Mouse (Mus musculus) CD8-positive naive resting alpha-beta T cell, adult 2 months (primary cell): ENCODE results near the gene Mpi.

Experiments used
- DNase-seq, 2 experiments: peaks; one replicate each; pipeline ENCODE4 v3.0.0; 2022; ENCODE audit warnings: low read depth in 2 of 2, low spot score in 2 of 2

Mpi gene

DNA sequence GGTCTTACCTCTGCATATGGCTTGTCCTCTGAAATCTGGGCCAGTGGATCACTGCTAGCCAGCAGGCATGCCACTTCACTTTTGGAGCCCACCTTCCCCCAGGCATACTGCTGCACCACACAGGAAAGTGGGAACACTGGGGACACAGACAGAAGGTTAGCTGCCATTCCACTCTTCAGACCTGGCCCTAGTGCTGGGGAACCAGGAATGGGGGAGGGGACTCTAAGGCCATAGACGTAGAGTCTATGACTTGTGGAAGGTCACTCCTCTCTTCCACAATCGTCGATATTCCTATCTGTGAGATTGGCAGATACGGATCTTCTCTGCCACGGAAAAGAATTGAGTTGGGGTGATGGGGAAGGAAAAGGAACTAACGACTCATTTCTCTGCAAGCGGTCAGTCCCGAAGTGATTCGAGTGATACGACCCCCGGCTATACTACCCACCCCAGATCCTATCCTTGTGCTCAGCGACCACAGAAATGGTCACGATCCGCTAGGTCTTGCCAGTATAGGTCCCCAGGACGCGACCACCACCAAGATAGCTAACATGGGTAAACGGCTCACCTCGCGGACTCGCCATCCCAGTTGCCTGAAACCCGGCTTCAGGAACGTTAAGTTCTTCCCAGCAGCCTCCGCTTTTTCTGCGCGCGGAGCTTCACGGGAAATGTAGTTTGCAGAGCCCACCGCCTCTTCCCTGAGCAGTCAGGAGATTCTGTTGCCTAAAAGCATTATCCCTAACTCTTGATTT is at the start of gene Mpi:
Gene Mpi, minus strand, starts transcription at position 625 of the 749 bp plus-strand sequence.
- DNase-seq, result no peak

DNA sequence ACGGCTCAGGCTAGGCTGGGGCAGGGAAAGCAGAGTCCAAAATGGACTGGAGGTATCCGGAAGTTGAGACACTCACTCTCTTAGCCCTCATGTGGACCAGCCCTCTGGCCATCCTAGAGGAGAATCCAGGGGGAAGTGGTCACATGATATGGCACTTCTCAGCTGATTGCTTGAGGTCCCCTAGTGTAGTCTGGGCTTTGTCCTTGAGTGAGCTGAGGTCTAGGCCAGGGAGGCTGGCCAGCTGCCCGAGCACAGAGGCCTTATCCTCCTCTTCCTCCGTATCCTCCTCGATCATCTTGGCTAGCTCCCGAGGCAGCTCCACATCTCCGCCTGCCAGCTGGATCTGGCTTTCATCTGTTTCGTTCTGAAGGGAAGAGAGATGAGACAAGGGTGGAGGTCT is 49.5 kb upstream of the Mpi start:
- no peak for DNase-seq

DNA sequence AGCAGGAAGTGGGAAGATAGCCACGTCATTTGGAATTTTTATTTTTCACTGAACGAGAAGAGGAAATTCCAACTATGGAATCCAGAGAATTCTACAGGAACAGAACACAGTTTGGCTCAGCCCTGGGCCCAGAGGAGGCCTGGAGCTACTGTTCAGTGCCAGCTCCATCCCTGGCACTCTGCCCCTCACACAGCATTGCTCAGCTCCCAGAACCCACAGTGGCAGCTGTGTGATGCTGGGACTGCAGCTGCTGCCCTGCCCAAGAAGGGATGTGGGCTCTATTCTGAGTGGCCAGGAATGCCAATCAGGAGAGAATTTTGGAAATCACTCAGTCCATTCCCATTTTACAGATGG is 48.8 kb upstream of the Mpi start:
- DNase-seq, result no peak

DNA sequence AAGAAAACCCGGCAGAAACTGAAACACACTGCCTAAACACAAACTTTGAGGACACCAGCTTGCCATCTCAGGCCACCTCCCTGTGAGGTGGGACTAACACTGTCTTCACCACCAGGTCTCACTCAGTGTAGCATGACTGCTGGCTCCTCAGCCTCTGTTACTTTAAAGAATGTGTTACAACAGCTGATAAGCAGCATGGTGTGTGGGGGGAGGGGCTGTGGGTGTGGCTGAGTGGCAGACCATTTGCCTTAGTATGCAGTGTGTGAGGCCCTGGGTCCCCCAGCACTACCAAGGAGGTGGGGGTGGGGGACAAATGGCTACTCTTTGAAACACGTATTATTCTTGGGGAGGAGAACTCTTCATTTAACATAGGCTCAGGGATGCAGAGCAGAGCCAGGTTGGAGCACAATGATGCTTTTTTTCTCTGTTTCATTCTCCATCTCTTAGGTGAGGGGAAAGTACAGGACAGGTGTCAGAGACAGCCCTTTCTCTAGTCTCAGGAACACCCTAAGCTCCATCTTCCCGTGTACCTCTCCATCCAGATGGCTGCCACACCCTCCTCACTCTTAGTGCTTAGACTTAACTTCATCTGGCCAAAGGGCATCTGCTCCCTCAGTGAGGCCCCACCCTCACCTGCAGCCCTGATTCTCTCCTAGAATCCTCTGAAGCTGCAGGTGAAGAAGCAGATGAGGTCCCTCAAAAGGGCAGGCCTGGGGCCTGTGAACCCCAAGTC is 48.2 kb upstream of the Mpi start:
- no peak for DNase-seq

DNA sequence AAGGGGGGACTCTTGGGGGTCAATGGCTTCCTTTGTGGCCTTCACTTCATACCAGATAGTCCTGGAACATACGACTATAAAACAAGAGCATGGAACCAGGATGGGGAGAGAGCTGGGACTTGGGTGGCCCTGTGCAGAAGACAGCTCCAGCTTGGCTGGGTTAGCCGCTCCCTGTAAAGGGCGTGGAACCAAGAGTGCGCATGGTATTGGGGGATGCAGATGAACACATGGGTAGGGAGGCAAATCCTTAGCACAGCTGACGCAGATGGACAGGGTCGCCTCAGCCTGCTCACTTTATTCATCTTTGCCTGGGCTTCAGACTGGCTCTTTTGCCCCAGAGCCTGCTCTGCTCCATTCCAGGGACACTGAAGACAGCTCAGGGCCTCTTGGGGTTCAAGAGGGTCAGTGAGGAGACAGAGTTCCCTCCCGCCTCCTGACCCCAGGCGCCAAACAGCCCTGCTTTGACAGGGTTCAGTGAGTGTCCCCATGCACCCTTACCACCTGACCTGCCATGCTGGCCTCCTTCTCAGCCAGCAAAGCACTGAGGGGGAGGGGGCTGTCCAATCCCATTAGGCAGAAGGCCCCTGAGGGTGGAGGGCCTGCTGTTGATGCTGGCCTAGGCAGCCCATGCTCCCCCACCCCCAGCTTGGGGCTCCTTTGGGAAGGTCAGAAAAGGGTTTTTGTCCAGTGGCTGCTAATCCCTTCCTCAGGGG is 46.4 kb upstream of the Mpi start:
- DNase-seq, result no peak

DNA sequence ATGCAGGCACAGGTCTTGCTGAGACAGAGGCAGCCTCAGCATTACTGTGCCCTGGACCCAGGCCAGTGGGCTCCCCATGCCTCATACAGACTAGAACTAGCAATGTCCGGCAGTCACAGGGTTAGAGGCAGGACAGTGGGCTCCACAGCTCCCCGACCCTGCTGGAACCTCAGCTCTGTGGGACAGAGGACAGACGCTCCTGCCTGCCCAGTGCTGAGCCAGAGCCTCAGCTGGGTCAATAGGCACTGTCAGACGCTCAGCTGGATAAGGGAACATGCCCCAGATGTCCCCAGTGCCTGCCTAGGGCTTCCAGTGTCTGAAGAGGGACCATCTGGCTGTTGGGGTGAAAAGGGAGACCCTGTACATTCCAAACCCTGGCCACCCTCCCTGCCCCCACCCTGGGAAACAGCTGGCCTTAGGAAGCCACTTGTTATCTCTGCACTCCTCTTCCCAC is 45.4 kb upstream of the Mpi start:
- DNase-seq, result no peak

DNA sequence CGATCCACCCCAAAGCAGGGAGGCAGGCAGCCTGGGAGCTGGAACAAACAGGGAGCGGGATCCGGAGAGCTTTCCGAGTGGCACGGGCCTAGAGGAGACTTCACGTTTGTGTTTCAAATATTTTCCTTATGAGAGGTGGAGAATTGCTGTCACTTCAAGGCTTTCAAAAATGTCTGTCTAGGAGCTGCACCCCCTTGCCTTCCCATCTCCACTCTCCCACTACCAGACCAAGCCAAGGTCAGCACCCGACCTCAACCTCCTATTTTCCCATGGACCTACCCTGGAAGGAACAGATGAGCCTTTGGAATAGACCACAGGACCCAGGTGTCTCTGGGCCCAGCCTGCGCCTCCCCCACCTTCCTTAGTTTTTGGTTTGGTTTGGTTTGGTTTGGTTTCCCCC is 44.7 kb upstream of the Mpi start:
- DNase-seq, result no peak

DNA sequence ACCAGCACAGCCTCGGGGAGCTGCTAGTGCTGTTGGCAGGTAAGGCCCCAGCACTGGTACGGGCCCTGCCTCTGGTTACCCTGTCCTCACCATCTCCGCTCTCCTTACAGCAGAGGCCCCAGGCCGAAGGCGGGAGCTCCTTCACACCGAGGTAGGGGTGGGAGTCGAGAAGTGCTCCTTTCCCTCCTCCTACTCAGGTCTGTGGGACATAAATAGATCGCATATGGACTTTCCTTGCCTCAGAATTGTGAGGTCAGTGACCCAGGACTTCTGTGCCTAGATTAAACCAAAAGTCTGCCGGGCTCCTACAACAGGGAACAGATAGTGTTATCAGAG is 41.6 kb upstream of the Mpi start:
- no peak for DNase-seq

DNA sequence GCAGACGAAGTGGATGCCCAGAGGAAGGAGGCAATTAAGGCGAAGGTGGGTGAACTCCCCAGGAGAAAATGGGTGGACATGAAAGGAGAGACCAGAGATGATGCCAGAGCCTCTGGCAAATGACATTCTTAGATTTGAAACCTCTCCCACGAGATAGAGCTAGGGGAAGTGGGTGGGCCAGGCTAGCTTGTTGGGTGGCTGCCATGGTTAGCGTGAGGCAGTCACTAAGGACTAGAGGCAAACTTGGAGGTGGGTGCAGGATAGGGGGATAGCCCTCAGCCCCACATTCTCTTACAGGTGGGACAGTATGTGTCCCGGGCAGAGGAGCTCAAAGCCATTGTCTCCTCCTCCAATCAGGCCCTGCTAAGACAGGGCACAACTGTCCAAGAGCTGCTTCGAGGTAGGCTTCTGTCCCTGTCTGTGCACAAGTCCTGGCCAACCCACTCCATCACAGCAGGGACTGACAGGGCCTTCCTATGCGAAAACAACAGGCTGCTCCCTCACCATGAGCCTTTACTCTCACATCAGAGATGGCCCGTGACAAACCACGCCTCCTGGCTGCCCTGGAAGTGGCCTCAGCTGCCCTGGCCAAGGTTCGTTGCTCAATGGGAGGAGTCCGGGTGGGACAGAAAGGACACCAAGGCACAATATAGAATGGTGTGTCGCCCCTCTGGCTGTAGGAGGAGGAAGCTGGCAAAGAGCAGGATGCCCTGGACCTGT is 41.1 kb upstream of the Mpi start:
- no peak for DNase-seq

DNA sequence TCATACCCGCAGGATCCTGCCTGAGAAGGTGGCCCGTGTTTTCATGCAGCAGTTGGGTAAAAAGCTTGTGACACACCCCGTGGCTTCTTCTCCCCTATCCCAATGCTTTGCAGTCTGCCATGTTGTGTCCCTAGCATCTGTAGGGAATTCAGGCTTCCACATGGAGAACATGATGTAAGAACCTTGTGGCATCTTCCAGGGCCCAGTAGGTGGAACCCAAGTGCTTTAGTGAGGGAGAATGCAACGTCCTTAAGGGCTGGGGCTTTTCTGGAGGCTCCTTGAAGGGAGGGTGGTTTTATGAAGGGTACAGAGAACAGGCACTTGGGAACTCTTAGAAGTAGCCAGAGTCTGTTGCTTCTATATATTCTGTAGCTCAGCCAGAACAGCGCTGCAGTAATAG is 38.2 kb upstream of the Mpi start:
- DNase-seq, result no peak

DNA sequence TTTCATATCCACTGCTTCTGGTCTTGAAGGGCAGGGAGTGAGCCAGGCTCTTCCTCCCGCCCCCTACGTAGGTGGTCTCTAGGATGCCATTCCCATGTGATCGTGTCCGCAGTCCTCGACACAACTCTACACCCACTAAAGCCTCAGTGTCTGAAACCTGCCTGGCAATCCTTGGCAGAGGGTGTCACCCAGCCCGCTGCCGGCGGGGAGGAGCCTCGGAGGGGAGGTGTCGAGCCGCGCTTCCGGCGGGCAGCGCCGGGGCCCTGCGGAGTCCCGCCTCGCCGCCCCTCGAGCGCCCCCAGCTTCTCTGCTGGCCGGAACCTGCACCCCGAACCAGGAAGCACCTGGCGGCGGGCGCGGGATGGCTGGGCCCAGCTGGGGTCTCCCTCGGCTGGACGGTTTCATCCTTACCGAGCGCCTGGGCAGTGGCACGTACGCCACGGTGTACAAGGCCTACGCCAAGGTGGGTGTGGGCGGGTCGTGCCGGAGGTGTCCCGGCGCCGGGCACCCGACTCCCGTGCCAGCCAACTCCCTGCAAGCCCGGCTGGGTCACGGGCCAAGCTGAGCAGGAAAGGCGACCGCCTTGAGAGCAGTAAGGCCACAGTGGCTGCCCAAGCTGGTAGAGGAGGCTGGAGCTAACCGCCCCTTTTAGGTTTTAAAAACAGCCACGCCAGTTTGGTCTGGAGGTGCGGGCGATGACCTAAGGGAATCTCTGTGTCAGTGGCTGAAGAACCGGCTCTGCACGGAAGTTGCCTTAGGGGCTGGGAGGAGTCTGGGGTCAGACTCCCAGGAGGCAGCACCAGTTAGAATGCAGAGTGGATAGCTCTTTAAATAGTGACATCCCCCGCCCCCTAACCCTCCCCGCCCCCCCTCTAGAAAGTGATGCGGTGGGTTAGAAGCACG is 36.9 kb upstream of the Mpi start, which contains the start of gene Ulk3:
Gene Ulk3, plus strand, starts transcription at position 229 of the 903 bp plus-strand sequence.
- peak; percentile 62 to 70 for DNase-seq

DNA sequence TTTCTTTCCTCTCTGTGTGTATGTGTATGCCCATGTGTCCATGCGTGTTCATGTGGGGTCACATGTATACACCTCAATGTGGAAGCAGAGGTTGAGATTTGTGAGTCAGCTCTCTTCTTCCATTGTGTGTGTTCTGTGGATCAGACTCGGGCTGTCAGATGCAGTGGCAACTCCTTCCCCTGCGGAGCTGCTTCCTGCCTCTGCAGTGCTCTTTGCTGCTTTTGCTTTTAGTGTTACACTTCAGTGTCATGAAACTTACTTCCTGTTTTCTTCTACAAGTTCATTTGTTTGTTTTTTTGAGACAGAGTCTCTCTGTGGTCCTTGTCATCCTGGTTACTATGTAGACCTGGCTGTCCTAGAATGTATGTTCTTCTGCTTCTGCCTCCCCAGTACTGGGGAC is 32.4 kb upstream of the Mpi start:
- no peak for DNase-seq

DNA sequence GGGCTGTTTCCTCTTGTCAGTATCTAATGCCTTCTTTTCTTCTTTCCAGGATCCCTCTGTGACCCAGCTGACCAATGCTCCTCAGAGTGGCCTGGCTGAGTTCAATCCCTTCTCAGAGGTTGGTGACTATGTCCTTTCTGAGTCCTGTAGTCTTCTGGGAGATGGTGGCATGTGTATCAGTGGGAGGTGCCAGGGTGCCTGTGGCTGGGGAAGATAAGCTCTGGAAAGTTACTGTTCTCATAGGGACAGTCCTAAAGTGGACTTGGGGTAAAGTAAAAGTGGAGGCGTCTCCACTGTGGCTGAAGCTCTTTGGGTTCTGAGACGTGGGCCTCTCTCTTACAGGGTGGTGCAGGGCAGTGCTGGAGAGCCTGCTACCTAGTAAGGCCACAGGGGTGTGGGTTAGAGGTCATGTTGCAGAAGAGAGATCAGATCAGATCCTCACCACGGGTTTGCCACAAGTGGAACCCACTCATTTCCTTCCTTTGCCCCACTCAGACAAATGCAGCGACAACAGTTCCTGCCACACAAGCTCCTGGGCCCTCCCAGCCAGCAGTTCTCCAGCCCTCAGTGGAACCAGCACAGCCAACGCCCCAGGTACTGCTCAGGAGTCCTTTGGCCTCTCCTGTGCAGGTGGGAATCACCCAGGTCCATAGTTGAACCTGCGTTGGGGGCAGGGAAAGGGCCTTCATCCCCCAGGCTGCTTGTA is 24.7 kb upstream of the Mpi start:
- peak in 1 of 2 experiments; percentile 7 for DNase-seq

DNA sequence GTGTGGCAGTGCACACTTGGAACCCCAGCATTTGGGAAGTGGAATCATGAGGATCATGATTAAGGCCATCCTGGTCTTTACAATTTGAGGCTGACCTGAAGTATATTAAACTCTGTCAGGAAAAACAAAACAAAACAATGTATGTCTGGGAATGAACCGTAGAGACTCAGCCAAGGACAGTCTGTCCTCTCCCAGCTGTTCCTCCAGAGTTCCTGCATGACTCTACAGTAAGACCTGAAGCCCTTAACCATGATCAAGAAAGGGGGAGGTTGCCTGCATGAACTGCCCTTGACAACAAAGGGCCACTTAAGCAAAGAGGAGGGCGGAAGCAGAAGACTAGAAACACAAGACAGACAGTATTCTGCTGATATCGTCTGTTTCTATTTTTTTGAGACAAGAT is 23.0 kb upstream of the Mpi start:
- DNase-seq, result no peak

DNA sequence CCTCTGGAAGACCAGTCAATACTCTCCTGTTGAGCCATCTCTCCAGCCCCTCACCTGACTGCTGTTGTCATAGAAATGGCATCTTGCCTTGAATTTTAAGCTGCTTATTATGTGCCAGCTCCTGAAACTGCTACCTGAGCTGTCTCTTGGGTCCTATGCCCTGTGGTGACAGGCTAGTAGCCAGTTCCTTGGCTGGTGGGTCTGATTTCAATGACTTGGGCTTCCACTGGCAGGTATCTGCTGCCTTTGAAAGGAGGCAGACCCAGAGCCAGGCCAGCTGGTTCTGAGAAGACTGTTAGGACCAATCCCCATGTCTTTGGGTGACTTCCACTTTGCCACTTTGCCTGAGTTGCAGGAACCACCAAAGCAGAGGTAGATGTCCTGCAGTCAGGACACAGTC is 21.8 kb upstream of the Mpi start:
- no peak for DNase-seq

DNA sequence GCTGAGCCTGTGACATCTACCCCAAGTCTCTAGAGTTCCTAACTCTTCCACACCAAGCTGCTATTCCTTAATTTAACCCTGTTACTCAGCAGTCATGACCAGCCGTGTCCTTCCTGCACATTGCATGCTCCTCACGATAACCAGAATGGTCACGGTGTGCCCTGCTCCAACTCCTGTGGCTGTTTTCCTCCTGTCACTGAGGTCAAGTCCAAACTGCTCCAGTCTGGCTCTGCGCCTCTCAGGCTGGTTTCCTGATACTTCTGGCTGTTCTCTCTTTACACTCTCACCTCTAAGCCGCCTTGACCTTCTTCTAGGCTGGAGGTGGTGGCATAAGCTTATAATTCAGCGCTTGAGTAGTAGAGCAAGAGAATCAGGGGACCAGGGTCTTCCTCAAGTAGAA is 15.9 kb upstream of the Mpi start:
- DNase-seq, result no peak

DNA sequence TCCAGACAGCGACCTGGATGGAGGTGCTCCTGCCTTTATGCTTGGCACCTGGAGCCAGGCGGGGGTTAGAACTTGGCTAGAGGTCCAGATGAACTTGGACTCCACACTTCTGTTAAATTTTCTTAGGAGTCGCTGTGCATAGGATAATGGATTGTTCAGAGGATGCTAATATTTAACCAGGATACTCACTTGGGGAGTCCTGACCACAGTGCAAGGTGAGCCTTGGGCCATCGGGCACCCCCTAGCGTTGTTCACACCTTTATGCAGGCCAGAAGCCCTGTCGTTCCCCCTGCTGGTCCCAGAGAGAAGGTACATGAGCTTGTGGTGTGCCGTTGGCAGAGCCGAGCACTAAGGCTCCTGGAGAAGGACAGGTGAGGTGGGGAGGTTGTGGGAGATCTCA is 14.3 kb upstream of the Mpi start:
- no peak for DNase-seq

DNA sequence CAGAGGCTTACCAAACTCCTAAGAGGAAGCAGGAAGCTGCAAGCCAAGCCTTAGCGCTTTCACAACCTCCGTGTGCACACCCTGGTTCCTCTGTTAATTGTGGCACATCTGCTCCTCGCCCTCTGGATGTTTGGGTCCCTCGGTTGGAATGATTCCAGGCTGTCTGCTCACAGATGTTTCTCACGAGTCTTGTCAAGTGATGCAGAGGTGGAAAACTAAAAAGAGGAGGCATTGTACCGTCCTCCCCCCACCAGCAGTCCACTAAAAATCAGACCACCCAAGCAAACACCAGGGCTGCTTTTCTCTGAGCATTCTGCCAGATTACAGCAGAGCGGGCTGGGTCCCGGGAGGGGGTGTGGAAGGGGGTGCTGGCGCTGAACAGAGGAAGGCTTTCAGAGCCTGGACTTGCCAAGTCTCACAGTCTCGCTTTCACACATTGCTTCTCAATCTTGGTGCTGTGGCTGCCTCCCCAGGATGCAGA is 13.2 kb upstream of the Mpi start:
- DNase-seq, result no peak

DNA sequence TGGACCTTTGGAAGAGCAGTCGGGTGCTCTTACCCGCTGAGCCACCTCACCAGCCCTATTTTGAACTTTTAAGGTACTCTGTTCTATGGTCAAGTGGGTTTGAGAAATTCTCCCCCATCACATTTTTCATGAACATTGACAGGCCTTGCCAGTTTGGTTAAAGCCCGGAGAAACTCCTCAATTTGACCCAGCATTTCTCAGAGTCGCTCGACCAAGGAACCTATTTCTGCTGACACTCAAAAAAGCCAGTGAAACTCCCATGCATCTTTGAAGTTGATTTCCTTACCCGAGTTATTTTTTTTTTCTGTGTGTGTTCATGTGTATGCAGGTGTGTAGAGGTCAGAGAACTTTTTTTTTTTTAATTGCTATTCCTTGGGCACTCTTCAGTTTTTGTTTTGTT is 12.0 kb upstream of the Mpi start:
- no peak for DNase-seq

DNA sequence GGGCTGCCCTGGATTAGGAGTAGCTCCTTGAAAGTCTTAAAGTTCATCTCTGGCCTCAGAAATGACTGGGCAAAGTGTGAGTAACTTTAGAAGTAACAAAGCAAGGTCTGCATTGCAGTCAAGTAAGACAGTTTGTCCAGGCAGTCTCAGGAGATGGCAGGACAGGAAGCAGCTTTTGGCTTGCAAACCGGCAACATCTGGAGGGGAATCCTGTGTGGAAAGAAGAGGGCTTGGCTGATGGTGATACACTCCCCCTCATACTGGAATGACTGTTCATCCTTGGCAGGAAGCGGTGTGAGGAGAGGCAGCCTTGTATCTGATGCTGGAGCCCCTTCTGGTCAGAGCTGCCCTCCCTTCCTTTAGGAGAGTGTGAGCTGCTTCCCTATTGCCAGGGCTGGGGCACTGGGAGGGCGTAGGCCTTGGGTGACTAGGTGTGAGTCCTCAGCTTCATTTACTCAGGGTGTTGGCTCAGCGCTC is 10.4 kb upstream of the Mpi start:
- DNase-seq, result no peak
